Mouse (Mus musculus): ENCODE data around the gene Cacna1c. TPM values are rescaled to one million over a fixed set of nuclear protein-coding genes. Genes with fewer than 3 reads are reported as not detected.

Gene Cacna1c
- total RNA-seq, 2 experiments from 2014 or later, result 66.4 to 84.0 TPM

GRCm38 (mm10) chr6:118935520-118936415 lies 260.4 kb downstream of the Cacna1c start:
- peak in 1 of 2 experiments; percentile 43 for DNase-seq (ENCODE audit: low spot score in 2 of 2)

DNA sequence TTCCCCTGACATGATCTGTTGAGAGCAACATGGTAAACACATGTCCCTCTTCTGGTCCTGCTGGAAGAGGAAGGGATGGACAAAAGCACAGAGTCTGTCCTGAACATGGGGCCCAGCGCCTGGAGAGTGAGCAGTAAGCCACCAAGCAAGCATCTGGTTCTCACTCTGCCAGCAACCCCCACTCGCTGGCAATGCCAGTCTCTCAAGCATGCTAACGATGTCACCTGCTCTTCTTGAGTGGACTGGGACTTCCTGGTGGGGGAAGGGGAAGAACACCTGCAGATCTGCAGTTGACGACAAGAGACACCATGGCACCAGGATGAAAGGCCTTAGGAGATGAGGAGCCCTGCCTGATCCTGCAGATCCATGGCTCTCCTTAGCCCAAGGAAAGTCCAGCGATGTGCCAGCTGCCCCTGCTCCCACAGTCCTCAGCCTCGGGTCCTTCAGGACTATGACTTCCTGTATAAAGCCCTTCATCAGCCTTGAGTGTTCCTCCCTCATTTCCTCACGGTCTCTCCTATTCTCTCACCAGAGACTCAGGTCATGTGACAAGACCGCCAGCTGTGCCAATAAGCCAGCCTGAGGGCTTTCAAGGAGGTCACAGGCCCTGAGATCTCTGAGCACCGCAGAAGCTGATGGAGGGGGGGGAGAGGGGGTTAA lies 261.8 kb downstream of the Cacna1c start:
- no peak for DNase-seq (ENCODE audit: low spot score in 2 of 2)

DNA sequence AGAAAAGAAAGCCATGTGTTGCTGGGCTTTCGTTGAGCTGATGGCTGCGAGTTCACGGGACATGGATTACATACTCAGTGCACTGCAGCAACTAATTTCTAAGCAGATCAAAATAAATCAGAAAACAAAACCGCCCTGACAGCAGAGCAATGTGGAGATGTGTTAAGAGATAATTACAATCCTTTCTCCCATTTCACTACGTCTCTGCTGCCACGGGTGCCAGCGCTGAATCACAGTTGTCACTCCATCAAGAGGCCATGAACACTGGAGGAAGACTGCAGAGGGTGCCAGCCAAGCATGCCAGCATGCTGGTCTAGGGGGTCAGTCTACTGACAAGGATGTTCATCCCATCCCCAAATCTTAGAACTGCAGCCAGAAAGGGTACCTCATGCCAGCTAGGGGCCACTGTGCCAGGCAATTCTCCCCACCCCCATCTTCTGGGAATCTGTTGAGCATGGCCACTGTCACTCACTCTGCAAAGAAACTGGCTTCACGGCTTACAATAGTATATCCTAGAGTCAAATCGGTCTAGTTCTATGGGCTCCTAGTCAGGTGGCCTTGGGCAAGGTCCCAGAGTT lies 263.1 kb downstream of the Cacna1c start:
- DNase-seq (ENCODE audit: low spot score in 2 of 2), result no peak

- no peak for DNase-seq (ENCODE audit: low spot score in 2 of 2)
These were observed 264.1 kb downstream of the Cacna1c start for GRCm38 (mm10) chr6:118932002-118932700.

DNA sequence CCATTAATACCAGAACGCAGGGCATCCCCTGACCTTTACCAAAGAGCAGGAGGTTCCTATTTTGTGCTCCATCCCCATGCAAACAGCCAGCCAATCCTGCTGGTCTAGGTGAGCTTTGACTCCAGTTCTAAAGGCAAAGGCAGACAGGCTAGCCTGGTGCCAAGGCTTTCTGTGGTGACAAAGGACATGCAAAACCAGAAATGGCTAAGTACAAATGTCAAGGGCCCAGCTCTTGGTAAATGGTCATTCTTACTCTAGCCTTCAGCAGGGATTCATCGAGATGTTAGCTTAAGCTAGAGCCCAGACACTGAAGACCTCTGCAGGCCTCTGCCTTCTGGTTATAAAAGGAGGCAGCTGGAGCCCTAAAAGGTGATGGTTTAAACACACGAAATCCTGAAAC lies 269.5 kb downstream of the Cacna1c start:
- no peak for DNase-seq (ENCODE audit: low spot score in 2 of 2)

DNA sequence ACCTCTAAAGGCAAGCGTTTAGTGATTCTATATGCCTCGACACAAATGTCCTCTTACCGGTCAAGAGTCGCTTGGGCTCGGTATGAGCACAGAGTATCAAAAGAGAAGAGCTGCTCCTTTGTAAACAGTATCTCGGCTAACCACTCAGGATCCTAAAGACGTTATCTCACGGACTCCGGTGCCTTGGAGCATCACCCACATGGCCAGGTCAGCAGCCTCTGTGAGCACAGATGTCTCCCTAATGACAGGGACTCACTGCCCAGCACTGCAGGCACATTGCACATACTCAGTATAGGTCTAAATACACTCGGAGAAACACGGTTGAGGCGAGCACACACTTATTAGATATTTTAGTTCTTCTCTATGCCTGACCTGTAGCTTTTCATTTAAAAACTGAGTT lies 271.8 kb downstream of the Cacna1c start:
- no peak for DNase-seq (ENCODE audit: low spot score in 2 of 2)

- no peak for DNase-seq (ENCODE audit: low spot score in 2 of 2)
These were observed 272.3 kb downstream of the Cacna1c start for GRCm38 (mm10) chr6:118923926-118924325.

DNA sequence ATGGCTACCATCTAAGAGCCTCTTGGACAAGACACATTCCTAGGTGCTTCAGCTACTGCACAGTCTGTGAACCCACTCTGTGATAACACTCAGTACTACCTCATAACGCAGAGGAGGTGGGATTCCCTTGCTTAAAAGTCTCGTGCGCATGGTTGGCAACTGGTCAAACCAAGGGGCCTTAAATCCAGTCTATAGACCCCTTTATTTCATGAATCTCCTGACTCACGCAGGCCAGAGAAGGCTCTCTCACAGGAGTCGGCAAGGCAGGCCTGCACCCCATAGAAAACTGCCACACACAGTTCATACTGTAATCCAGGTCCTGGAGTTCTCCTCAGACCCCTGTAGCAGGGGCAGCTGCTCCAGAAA lies 273.0 kb downstream of the Cacna1c start:
- DNase-seq (ENCODE audit: low spot score in 2 of 2), result no peak

DNA sequence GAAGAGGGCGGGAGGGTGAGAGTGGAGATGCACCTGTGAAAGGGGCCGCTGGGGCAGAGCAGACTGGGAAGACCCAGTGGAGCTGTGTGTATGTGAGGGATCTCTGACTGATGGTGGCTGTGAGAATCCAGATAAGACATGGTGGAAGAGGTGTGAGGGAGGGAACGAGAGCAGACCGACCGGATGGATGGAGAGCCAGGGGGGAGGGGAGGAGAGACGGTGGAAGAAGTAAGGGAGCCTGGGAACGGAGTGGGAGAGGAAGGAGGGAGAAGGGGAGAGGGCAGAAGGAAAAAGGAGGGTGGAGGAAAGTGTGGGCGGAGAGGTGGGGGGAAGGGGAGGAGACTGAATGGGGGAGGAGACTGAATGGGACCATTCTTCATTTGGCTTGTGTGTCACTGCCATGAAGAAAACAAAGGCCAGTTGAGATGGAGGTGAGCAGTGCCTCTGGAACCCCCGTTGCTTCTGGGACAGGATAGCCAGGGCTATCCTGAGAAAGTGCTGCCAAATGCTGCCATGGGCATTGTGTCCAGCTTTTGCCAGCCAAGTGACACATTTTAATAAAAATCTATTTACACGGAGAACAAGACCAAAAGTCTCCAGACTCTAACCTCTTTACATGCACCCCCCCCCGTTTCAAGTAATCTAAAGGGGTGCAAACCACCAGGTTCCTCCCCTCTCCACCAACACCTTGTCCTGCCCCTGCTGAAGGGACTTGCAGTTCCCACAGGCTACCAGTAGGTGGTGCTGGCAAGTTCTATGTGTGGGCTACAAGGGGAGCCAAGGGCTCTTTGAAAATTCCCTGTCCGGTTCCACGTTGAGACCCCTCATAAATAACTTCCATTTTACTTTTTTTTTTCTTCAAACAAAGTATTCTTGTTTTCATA lies 273.6 kb downstream of the Cacna1c start:
- DNase-seq (ENCODE audit: low spot score in 2 of 2), result peak; percentile 73 to 78

GRCm38 (mm10) chr6:118908176-118908575 lies 288.0 kb downstream of the Cacna1c start:
- no peak for DNase-seq (ENCODE audit: low spot score in 2 of 2)

DNA sequence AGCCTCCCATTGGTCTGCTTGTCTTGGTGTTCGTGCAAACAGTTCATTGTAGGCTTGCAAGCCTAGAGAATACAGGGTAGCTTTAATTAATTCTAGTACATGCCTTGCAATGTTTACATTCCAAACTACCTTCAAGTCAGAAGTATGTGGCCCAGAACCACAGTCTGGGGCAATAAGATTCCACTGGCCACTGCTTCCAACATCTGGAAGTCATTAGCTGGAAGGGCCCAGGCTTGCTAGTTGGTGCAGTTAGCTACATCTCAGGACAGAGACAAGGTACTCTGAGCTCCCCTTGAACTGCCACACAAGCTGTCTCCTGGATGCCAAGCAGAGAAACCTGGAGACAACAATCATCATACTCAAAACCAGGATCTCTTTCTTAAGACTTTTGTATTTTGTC lies 288.5 kb downstream of the Cacna1c start:
- DNase-seq (ENCODE audit: low spot score in 2 of 2), result no peak

DNA sequence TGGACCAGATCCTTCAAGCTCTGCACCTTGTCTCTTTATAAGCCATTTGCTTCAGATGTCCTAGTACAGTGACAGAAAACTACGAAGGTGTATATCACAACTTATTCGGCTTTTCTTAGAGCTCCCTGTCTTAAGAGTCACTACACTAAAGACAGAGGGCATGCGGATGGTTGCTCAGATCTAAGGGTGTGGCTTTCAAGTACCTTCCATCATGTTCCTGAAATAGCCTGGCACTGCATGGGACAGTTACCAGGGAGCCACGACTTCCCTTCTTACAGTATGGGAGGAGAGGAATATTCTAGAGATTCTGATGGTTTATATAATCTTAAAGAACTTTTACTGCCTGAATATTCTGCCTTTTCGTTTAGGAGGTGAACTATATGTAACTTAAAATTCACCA lies 289.3 kb downstream of the Cacna1c start:
- DNase-seq (ENCODE audit: low spot score in 2 of 2), result no peak

- no peak for DNase-seq (ENCODE audit: low spot score in 2 of 2)
These were observed 296.5 kb downstream of the Cacna1c start for GRCm38 (mm10) chr6:118899688-118900087.

- DNase-seq (ENCODE audit: low spot score in 2 of 2), result no peak
These were observed 299.1 kb downstream of the Cacna1c start for GRCm38 (mm10) chr6:118897101-118897500.

DNA sequence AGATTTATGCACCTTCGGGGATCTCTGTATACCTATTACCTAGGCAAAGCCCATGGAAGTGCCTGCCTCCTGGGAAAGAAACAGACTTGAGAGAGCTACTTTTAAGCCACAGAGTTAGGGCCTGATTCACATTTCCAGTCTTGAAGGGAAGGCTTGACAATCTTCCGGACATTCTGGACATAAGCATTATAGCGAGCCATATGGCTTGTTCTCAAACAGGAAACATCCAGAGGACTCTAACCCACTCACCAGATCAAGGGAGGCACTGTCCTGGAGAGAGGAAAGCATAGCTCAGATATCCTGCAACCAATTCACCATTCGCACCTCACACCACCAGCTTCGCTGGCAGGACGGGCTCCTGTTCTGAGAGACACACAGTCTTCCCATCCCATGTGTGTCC lies 302.2 kb downstream of the Cacna1c start:
- DNase-seq (ENCODE audit: low spot score in 2 of 2), result no peak

DNA sequence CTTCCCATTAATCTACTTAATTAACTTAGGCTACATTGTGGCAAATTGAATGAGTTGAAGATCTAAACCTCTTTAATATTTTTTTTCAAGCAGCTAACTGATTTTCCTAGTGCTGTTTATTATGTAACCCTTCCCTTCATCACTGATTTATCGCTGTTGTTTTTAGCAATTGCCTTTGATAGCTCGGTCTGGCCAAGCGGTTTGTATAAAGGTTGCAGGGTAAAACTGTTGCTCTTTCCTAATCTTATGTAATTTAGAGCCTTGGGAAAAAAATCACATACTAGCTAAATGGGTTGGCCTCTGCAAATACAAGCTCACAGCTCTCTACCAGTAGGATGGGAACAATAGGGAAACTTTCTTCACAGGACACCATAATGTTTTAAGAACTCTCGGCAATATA lies 306.8 kb downstream of the Cacna1c start:
- no peak for DNase-seq (ENCODE audit: low spot score in 2 of 2)

- DNase-seq (ENCODE audit: low spot score in 2 of 2), result no peak
These were observed 309.2 kb downstream of the Cacna1c start for GRCm38 (mm10) chr6:118887032-118887431.

DNA sequence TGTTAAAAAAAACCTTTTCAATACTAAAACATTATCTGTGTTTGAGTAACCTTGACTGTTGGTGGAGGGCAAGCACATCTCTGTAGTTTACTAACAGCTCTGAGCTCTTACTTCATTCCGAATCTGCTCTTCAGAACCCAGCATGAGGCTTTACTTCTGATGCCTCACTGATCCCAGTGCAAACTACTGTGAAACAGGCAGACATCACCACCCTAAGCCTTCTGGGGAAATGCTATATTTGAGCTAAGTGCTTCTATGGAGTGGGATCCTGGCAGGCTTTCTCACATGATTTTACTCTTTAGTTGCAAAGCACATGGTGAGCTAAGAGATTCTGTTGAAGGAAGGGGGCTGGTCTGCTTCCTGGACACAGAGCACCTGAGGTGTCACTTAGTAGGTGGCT lies 311.3 kb downstream of the Cacna1c start:
- DNase-seq (ENCODE audit: low spot score in 2 of 2), result no peak

GRCm38 (mm10) chr6:118884073-118884551 lies 312.1 kb downstream of the Cacna1c start:
- no peak for DNase-seq (ENCODE audit: low spot score in 2 of 2)

GRCm38 (mm10) chr6:118876204-118876603 lies 320.0 kb downstream of the Cacna1c start:
- DNase-seq (ENCODE audit: low spot score in 2 of 2), result peak; percentile 63 to 72

Measured in adrenal gland, adult 18-20 months (tissue).